Mouse (Mus musculus) left cerebral cortex, adult 8-10 months (tissue): ENCODE measurements around the gene BC049352. TPM values are rescaled to one million over a fixed set of nuclear protein-coding genes. Genes with fewer than 3 reads are reported as not detected.

Experiments
- DNase-seq, 2 experiments: peaks; one replicate each; pipeline ENCODE4 v3.0.0; 2022; ENCODE audit warnings: low spot score in 2 of 2
- total RNA-seq, 4 experiments: library from RNA; stranded (reverse); gene quantifications; 2 replicates each; pipeline ENCODE4 v1.2.4; 2022

The BC049352 gene
- total RNA-seq, 4 experiments from 2014 or later, result 1.6 to 1.9 (median 1.7) TPM

DNA sequence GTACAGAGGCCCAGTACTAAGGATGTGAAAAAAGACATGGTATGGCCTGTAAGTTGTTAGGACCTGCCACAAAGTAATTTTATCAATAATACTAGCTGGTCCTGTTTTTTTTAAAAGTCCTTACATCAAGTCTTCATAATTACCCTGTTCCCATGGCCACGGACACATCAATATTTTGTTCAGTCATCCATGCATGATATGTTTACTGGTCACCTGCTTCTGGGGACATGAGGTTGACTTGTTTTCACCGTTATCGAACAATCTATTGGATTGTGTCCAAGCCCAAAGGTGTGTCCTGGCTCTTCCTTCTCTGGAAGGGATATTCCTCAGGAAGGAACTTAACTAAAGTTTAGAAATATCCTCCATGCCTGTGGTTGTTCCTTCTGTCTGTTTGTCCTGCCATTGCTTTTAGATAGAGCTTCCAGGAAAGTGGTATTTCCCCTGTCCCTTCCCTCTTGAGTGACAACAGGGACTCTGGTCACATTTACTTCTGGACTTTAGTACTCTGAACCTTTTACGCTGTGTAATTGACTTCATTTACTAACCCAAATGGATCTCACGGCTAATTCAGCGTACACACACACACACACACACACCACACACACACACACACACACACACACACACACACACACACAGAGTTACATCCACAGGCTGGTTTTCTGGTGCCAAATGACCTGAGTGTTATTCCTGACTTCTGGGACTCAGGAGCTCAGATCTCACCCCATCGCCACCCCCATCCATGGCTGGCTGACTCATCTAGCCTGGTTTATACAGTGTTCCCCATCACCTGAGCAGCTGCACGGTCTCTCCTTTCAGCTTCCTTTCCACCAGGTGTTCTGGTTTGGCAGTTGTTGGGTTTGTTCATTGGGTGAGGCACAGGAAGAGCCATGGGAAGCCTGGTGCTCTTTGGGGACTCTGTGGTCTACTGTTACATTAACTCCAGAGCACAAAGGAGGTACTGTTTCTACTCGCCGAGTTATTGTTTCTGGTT, 7.1 kb downstream of the BC049352 start:
- no peak for DNase-seq

DNA sequence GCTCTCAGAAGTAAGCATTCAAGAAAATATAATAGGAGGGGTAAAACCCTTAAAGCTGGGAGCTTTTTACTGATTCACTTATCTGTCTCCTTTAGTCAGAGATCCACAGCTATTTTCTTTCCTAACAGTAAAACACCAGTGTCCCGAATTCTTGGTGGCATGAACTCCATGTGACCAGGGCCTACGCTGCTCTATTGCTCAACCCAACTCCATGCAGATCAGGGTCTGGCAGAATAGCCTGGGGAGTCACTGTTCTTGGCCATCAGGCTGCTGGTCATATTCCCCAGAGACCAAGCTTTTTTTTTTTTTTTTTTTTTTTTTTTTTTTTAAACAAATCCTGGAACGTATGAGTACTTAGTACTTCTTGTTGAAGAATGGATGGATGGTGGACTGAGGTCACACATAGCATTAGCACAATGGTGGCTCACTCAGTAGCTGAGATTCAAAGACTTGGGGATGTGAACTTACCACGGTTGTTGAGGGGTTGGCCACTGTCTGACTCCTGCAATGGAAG, 7.9 kb downstream of the BC049352 start:
- no peak for DNase-seq

DNA sequence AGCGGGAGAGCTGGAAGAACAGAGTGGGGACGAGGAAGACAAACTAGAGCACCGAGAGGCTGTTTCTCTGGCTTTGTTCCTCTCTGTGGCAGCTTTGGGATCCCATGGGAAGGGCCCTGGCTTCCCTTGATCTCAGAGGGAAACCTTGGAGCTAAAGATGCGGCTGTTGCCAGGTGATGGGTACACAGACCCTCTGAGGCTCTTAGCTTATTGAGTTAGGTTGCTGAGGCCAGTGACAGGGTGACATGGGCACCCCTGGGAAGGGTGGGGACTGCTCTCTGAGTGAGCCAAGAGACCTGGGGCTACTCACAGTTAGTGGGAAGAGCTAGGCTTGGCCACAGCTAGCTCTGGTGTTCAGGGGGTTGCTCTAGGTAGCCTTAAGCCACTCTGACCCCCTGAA, 13.7 kb downstream of the BC049352 start:
- no peak for DNase-seq

DNA sequence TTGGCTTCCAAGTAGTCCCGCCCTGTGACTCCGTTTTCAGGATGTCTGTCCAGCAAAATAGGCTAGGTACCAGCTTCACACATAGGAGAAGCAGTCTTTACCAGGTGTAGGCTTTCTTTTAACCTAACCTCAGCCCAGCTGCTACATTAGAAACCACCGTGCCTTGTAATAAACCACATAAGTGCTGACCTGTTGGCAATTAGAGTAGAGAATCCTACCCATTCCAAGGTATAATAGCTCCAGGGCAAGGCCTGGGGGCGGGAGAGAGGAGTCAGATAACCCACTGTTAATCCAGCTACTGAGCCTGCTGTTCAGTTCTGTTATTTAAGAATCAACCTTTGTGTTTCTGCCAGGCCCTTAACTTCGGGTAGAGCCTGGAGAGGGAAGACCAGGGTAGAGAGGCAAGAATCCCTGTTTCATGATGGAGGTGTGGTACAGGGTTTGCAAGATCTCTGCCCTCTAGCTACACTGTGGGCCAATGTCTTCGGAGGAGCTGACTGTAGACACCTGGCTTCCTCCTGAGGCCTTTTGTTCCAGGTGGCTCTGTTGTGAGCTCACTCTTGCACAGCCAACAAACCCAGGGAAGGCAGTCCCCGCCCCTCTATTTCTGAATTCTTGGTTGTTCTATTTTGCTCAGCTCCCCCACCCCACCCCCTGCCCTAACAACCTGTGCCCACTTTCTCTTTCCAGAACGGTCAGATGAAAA, 14.5 kb downstream of the BC049352 start:
- no peak for DNase-seq

DNA sequence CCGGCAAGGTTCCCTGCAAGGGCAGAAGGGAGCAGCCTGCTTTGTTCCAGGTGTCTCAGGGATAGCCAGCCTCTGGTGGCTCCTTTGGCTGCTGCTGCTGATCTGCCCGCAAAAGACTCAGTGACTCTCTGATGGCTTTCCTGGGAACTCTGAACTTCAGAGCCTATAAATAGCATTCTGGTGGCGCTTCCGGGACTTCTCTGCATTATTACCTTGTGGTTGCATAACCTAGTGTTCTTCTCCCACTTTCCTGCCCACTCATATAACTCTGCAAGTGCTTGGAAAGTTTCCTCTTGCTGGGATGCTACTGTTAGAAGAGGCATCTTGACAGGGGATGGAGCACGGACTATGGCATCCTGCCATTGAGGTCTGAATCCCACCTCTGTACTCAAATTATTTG, 15.7 kb downstream of the BC049352 start:
- DNase-seq, result no peak

DNA sequence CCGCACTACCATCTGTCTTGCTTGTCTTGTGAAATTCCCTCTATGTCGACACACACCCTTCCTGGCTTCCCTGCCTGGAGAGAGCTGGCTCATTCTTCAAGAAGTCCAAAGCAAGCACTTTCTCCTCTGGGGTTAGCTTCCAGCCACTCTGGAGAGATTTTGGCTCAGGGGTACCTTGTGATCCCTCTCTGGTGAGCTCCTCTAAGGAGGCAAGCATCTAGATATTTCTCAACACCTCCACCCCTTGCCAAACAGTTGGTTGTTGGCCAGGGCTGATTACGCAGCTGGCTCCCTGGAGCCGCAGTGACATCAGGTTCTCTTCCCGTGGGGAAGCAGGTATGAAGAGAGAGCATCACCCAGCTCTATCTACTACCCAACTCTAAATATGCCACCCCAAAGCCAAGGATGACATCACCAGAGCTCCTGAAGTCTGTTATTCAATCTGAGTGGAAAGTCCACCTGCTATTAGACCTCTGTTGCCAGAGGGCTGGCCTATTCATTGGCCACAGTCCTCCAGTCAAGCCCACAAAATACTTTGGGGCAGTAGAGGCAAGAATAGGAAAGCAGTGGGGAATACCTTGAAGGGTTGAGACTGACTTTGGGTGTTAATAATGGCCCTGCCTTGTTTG, 19.6 kb downstream of the BC049352 start:
- DNase-seq, result no peak

DNA sequence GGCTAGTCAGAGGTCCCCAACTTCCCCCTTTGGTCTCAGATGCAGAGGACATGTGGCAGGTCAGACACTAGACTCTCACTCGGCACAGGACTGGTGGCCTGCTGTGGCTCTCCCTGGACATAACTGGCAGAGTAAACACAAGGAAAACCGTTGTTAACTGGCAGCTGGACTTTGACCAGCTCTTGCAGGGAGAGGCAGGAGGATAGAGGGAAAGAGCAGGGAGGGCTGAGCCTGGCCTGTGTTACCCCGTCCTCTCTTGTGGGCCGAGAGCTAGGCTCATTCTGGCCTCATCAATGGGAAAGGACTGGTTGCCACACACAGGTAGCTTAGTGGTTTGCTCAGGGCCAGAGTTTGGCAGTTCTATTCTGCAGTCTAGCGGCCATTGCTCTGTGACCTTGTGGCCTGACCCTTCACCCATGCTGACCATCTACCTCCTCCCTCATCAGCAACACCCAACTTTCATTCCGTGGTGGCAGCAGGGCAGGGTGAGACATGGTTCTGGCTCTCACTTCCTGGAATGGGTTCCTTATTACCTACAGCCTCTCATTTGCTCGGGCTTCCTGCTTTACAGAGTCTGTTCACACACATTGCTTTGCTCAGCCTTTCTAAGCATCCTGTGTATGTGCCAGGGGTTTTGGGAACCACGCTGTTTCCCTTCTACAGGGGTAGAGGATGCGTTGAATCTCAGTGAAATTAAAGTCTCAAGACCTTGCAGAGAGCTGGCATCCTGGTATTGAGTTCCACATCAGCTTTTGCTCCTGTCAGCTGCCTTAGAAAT, 20.4 kb downstream of the BC049352 start:
- no peak for DNase-seq

DNA sequence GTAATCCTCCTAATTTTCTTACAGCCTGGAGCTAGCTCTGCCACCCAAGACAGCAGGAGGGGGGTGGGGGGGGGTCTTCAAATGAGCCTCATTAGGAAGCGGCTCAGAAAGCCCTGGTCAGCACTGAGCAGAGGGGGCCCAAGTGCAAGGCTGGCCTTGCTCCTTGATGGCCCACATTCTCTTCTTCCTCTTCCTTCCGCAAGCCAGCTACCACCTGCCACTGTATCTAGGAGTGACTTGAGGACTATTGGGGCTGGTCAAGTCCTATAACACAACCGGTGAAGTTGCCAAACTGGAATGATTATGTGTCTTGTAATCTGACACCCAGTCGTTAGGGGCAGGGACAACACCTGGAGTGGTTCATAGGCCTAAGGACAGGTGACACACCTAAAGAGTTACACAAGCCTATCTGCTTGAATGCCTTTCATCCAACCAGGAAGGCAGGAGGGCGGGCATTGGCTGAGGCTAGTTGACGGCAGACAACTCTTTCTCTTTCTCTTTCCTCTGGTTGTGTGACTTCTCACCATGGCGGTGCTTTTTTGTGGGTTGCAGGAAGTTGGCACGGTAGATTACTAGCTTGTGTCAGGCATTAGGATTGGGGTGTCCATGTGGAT, 22.1 kb downstream of the BC049352 start, which contains the start of gene Tmprss4:
Gene Tmprss4 (minus strand): TSS at position 296 of the 614 bp plus-strand sequence.
- DNase-seq, result no peak

DNA sequence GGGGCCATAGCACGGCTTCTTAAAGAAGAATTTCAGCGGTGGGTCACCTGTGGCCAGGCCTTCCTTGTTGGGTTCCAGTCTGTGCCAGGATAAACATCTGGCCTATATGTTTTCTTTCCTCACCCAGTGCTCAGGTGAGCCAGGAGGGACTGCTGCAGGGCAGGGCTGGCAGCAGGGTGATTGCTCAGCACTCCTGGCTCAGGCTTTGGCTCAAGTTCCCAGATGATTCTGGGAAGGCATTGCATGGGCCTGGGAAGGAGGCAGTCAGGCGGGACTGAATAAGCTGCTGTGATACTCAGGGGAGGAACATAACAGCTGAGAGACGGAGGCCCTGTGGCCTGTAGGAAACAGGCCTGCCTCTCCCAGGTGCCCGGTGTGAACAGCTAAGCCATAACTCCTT, 23.3 kb downstream of the BC049352 start:
- no peak for DNase-seq

DNA sequence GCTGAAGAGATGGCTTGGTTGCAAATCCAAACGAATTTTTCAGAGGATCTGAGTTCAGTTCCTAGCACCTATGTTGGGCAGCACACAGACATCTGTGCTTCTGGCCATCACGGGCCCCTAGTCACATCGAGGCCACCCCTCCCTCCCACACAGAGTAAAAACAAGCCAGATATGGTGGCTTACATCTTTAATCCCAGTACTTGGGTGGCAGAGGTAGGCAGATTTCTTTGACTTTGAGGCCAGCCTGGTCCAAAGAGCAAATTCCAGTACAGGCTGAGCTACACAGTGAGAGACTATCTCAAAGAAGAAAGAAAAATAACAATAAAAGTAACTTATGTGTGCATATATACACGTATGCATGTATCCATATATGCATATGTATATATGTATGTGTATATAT, 24.3 kb downstream of the BC049352 start:
- no peak for DNase-seq

DNA sequence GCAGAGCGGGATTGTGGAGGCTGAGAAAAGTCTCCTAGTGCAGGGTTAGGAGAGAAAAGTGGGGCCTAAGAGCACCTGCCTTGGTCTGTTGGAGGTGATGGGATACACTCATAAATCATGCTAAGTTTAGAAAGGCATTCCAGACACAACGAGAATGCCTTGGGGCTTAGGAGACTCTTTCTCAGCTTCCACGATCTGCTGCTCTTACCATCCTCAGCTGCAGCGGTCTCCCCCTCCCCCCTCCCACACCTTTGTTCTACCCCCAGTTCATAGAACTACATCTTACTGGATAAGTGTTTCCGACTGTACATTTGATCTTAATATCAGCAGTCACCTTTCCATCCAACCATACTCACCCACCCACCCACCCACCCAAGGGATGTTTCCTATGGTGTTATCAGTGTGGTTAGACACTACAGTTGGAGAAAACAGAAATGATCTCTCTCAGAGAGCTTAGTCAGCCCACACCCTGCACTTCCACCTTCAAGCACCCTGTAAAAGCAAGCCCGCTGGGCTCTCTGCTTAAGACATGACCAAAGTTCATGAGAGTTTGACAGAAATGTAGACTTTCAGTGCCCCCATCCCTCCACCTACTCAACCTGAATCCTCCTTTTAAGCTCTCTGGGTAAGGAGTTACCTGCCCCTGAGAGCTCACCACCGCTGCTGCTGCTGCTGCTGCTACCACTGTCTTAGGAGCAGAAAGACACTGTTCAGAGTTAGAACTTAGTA, 25.4 kb downstream of the BC049352 start:
- no peak for DNase-seq

DNA sequence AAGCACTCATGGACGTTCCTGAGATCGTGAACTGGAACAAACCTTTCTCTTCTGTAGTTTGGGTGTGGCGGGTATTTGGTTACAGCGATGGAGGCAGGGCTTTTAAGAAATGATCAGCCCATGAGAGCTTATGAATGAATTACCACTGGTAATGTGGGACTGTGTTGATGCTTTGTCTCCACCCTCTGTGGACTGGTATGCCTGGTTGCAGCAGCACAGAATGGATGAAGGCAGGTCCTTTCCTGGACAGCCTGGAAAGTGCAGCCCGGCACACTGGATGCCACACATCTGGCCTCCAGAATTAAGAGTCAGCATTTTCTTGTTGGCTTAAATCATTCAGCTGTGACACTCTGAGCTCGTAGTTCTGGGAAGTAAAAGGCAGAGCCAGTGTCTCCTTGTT, 30.2 kb downstream of the BC049352 start:
- DNase-seq, result no peak

DNA sequence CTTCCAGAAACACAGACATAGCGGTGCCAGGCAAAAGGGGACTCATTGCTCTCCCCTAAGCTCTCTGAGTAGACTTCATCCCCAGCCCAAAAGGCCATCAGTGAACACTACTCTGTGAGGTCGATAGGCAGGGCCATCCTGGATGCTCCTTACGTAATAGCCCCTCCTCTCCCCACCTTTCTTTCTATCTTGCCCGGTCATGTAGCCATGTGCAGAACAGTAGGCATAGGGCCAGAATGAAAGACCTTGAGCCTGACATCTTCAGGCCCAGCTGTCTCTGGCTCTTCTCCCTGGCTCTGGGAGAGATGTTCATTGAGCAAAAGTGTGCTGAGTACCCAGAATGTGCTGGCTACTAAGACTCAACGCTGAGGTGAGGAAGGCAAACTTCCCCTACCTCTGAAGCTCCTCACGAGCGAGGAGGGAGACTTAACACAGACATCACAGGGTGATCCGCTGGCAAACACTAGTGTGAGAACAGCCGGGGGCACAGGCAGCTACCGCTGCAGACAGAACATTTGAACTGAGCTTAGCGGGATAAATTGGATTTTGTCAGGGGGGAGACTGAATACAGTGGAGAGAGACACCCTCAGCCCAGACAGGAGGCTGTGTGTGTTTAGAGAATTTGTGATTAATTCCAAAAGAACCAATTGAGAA, 33.8 kb downstream of the BC049352 start:
- DNase-seq, result no peak

DNA sequence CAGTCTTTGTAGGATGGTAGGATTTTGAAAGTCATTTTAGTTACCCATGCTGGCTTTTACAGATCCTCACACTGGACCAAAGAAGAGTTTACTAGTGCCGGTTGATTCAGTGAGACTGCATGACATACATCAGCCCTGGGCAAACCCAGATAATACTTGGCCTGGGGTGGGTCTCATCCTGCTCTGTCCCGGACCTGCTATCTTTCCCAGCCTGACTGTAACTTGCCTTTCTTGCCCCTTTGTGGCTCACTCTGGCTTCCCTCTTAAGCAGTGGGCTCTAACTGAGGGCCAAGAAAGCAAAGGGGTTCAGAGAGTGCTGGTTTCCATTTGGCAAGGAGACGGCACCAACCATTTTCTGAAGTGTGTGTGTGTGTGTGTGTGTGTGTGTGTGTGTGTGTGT, 37.8 kb downstream of the BC049352 start:
- no peak for DNase-seq

DNA sequence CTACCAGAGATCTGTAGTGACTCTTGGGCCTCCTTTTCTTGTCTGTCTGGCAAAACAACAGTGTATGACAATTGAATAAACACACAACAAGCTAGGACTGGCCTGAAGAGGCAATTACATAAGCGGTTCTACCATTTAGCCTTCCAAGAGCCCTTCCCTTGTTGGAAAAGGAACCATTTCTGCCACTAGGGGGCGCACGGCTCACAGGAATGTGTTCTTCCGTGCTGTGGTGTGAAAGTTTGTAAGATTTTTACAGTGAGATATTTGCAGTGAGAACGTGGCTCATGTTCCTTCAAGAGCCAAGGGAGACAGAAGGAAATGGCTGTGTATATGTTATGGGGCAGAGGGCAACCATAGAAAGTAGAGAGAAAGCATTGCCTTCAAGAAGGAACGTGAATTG, 39.8 kb downstream of the BC049352 start:
- DNase-seq, result peak; percentile 77 to 90

DNA sequence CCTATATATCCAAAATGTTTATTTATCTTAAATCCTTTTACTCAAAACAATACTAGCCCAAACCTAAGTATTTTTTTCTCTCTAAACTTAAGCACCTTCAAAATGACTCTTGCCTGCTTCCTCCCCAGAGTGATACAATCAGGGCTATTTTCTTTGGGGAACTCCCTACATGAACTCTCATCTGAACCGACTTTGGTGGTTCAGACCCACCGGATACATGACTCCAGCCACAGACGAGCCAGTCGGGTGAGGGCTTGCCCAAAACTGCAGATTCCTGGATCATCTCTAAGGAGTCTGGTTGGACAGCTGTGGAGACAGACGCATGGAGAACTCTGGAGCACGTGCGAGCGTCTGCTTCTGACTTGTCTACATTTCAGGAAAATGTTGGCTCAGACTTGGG, 47.6 kb downstream of the BC049352 start:
- no peak for DNase-seq

DNA sequence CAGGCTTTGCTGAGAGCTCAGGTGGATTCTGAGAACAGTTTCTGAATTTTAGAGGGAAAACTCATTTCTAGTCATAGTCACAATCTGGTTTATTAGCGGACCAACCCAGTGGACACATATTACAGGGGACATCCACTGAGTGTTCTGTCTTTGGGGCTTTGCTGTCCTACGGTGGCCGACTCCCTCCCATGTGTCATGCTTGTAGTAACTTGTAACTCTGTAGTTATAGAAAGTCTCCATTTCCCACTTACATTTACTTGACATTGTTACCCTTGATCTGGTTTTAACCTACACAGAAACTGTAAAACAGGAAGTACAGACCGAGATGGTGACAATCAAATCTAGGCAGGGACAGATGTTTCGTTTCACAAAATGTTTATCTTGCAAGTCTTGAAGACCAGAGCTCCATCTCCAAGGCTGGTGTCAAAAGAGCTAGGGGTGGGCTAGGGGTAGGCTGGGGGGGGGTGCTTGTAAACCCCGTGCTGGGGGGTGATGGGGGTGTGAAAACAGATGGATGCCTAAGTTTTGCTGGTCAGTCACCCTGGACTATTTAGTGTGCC, 53.9 kb downstream of the BC049352 start:
- no peak for DNase-seq

DNA sequence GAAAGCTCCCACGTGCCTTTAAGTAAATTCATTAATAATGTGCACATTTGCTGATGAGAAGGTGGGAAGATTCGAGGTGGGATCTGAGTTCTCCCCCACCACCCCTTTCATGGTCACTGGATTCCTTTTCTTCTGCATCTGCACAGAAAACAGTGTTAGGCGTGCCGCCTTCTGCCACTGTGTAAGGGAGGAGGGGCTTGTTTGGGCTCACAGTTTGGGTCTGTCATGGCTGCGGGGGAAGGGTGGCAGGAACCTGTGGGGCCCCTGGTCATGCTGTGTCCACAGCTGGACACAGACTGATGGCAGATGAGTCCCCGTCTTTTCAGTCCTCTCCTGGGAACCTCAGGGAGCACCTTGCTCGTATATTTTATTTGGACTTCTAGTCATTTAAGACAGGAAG, 54.9 kb downstream of the BC049352 start:
- DNase-seq, result no peak

DNA sequence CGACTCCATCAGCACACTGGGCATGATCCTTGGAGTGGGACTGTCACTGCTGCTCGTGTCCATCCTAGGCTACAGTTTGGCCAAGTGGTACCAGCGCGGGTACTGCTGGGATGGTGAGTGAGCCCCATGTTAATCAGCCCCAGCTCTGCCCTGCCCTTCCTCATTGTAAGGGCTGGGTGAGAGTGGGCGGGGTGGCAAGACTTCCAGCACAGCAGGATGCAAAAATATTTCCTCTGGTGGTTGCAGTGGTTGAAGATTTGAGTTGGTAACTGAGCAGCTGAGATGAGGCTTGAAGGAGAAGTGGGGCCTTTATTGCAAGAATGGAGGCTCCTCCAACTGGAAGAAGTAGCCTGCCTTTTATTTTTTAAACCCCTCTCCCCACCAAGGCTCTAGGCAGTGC, 59.6 kb downstream of the BC049352 start:
- no peak for DNase-seq
